34 mouse cellular contexts compared by ENCODE assay signal in genomic region chr7:92647790-92648189, GRCm38 (mm10). TPM values are rescaled to one million over a fixed set of nuclear protein-coding genes. Genes with fewer than 3 reads are reported as not detected.
"Had no signal": no experiment of that assay in that cellular context is flagged by ENCODE, and none has a peak within 500 bp of the region (broad histone marks: within the 10 kb centered on the region; RNA-seq: fewer than 3 reads in every experiment).

No protein-coding gene starts in this region.

- H3K4me3 ChIP-seq: heart, embryonic 10.5 days; heart, embryonic 12.5 days; heart, embryonic 13.5 days; heart, embryonic 15.5 days; hindbrain, embryonic 10.5 days; hindbrain, embryonic 12.5 days; hindbrain, embryonic 13.5 days; hindbrain, embryonic 15.5 days; intestine, embryonic 15.5 days; kidney, embryonic 15.5 days; layer of hippocampus, adult 2 months had no signal

- H3K4me2 ChIP-seq: heart, embryonic 11.5 days; heart, embryonic 12.5 days; heart, embryonic 13.5 days; heart, embryonic 15.5 days; hindbrain, embryonic 12.5 days; hindbrain, embryonic 13.5 days; hindbrain, embryonic 14.5 days; hindbrain, embryonic 15.5 days; intestine, embryonic 15.5 days; kidney, embryonic 15.5 days had no signal

- H3K9ac ChIP-seq: heart, embryonic 12.5 days; heart, embryonic 13.5 days; heart, embryonic 15.5 days; hindbrain, embryonic 12.5 days; hindbrain, embryonic 13.5 days; hindbrain, embryonic 14.5 days; hindbrain, embryonic 15.5 days; intestine, embryonic 15.5 days; kidney, embryonic 15.5 days had no signal

- H3K27me3 ChIP-seq: heart, embryonic 12.5 days; heart, embryonic 13.5 days; heart, embryonic 15.5 days; hindbrain, embryonic 12.5 days; hindbrain, embryonic 13.5 days; hindbrain, embryonic 15.5 days; intestine, embryonic 15.5 days; kidney, embryonic 15.5 days had no signal

- DNase-seq: heart, postnatal 10 days; heart, postnatal 14 days; heart, postnatal 36 days; heart, postnatal 4 days; kidney, adult 11 months; kidney, adult 18-20 months; kidney, adult 2 months; kidney, adult 8-10 months; kidney, postnatal 10 days; kidney, postnatal 14 days; kidney, postnatal 25 days; kidney, postnatal 36 days; kidney, postnatal 4 days; layer of hippocampus, adult 9-11 months; layer of hippocampus, postnatal 36 days had no signal

- ATAC-seq: hindbrain, embryonic 16.5 days; hindbrain, postnatal 0 days; inflammation-experienced regulatory T-cells, adult 6 months; intestine, embryonic 15.5 days; intestine, embryonic 16.5 days; intestine, postnatal 0 days had no signal

- H3K27ac ChIP-seq: heart, embryonic 10.5 days; heart, embryonic 13.5 days; heart, embryonic 15.5 days; hindbrain, embryonic 10.5 days; hindbrain, embryonic 12.5 days; hindbrain, embryonic 13.5 days; hindbrain, embryonic 14.5 days; hindbrain, embryonic 15.5 days; hindbrain, postnatal 0 days; intestine, embryonic 15.5 days; kidney, embryonic 15.5 days; kidney, postnatal 0 days; layer of hippocampus, adult 2 months had no signal

- H3K9me3 ChIP-seq: heart, embryonic 10.5 days; heart, embryonic 12.5 days; heart, embryonic 13.5 days; heart, embryonic 15.5 days; hindbrain, embryonic 10.5 days; hindbrain, embryonic 12.5 days; hindbrain, embryonic 13.5 days; hindbrain, embryonic 15.5 days; intestine, embryonic 15.5 days; kidney, embryonic 15.5 days had no signal

- H3K4me1 ChIP-seq: heart, embryonic 10.5 days; heart, embryonic 12.5 days; heart, embryonic 13.5 days; heart, embryonic 15.5 days; hindbrain, embryonic 10.5 days; hindbrain, embryonic 12.5 days; hindbrain, embryonic 13.5 days; hindbrain, embryonic 15.5 days; intestine, embryonic 15.5 days; kidney, embryonic 15.5 days had no signal

RNA-seq across cellular contexts. Expression of gene Ankrd42, which starts 10.8 kb away (rescaled TPM):
- polyA plus RNA-seq: inflammation-experienced regulatory T-cells, adult 6 months had no signal
